Mouse (Mus musculus): Measurements from ENCODE around the gene Irf2. TPM values are rescaled to one million over a fixed set of nuclear protein-coding genes. Genes with fewer than 3 reads are reported as not detected.

Gene Irf2
- polyA plus RNA-seq, 1 experiment from 2014 or later: 9.6 TPM

DNA sequence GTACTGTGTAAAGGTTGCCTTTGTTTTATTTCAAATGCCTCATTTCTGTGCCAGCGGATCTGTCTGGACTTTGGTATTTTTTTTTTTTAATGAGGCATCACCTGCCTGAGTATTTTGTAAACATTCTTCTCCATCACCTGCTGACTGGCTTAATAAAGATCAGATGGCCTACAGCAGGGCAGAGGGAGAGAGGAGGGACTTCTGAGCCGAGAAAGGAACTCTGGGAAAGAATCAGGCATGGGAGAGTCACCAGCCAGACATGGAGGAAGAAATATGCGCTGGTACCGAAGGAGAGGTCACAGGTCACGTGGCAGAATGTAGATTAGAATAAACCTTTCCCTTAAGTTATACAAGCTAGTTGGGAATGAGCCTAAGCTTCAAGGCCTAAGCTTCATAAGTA, 143.2 kb downstream of the Irf2 start:
- no peaks in the 10 kb centered on the region for H3K9me3 ChIP-seq
- no peak overlapping the region for H3K27ac ChIP-seq (replicated peaks)
- no peak for ATAC-seq (replicated peaks)
- 61% methylated on average over 5 of the region's 5 CpGs for WGBS
- no peak overlapping the region for H3K4me3 ChIP-seq
- no peak overlapping the region for H3K9ac ChIP-seq (replicated peaks)
- no peaks in the 10 kb centered on the region for H3K36me3 ChIP-seq
- H3K4me2 ChIP-seq (replicated peaks): no peak overlapping the region
- H3K27me3 ChIP-seq: no peaks in the 10 kb centered on the region
- H3K4me1 ChIP-seq: no peaks in the 10 kb centered on the region

GRCm38 (mm10) chr8:46883232-46884000, 143.9 kb downstream of the Irf2 start:
- H3K36me3 ChIP-seq: no peaks in the 10 kb centered on the region
- H3K27ac ChIP-seq (replicated peaks): no peak overlapping the region
- H3K9ac ChIP-seq (replicated peaks): no peak overlapping the region
- no peak for ATAC-seq (replicated peaks)
- 89% methylated on average over 9 of the region's 9 CpGs for WGBS
- no peak overlapping the region for H3K4me3 ChIP-seq
- no peaks in the 10 kb centered on the region for H3K9me3 ChIP-seq
- no peaks in the 10 kb centered on the region for H3K4me1 ChIP-seq
- no peak overlapping the region for H3K4me2 ChIP-seq (replicated peaks)
- no peaks in the 10 kb centered on the region for H3K27me3 ChIP-seq

- H3K4me3 ChIP-seq: no peak overlapping the region
- no peak overlapping the region for H3K9ac ChIP-seq (replicated peaks)
- H3K27me3 ChIP-seq: no peaks in the 10 kb centered on the region
- no peak for ATAC-seq (replicated peaks)
- no peaks in the 10 kb centered on the region for H3K4me1 ChIP-seq
- no peak overlapping the region for H3K27ac ChIP-seq (replicated peaks)
- no peak overlapping the region for H3K4me2 ChIP-seq (replicated peaks)
- H3K36me3 ChIP-seq: no peaks in the 10 kb centered on the region
- WGBS: 95% methylated on average over 2 of the region's 2 CpGs
- H3K9me3 ChIP-seq: no peaks in the 10 kb centered on the region
Observed at GRCm38 (mm10) chr8:46885786-46886185, 146.3 kb downstream of the Irf2 start.

DNA sequence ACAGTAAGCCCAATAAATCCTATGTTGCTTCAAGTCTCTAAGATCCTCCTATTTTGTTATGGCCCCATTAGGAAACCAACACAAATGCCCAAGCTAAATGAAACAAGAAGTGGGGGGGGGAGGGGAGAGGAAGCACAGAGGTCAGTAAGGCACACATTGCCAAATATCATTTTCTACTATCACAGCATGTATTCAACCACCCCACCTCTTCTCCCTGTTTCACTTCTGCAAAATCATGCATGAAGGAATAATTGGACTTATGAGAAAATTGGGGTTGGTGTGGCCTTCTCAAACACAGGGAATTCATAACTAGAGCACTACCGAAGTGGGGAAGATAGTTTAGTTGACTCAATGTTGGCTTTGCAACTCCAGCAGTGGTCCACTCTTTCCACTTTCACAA, 146.7 kb downstream of the Irf2 start:
- Histone ChIP-seq H3K4me3 (no peak overlapping the region), H3K9ac (replicated peaks) (no peak overlapping the region), H3K4me1 (no peaks in the 10 kb centered on the region), H3K4me2 (replicated peaks) (no peak overlapping the region), H3K27ac (replicated peaks) (no peak overlapping the region), H3K9me3 (no peaks in the 10 kb centered on the region), H3K36me3 (no peaks in the 10 kb centered on the region), H3K27me3 (no peaks in the 10 kb centered on the region)
- ATAC-seq (replicated peaks): no peak
- WGBS: 100% methylated on average over 1 of the region's 1 CpGs

DNA sequence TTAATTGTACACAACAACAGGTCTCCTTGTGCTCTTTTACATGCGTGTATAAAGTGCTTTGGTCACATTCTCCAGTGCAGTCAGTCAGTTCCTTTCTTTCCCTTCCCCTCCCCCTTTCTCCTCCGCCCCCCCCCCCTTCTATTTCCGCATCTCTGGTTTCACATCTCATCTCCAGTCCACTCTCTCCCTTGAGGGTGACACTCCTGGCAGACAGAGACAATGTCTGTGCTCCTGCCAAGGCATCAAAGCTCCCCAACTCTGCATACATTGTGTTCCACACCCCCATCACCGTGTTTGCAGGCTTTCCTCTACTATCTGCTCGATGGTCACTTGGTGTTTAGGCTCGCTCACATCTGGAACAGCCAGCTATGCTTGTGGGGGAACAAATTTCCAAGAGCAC, 147.9 kb downstream of the Irf2 start:
- no peak for ATAC-seq (replicated peaks)
- H3K27ac ChIP-seq (replicated peaks): no peak overlapping the region
- 79% methylated on average over 6 of the region's 6 CpGs for WGBS

GRCm38 (mm10) chr8:46888575-46888974, 149.0 kb downstream of the Irf2 start:
- Histone ChIP-seq H3K36me3 (no peaks in the 10 kb centered on the region), H3K9me3 (no peaks in the 10 kb centered on the region), H3K9ac (replicated peaks) (no peak overlapping the region), H3K4me3 (no peak overlapping the region), H3K27me3 (no peaks in the 10 kb centered on the region), H3K4me2 (replicated peaks) (no peak overlapping the region), H3K4me1 (peaks cover 10% of the 10 kb centered on the region), H3K27ac (replicated peaks) (no peak overlapping the region)
- WGBS: 41% methylated on average over 4 of the region's 4 CpGs
- ATAC-seq (replicated peaks): peak; percentile 30; the same call in 1 of the 2 replicates

More for the DNA sequence above, 147.9 kb downstream of the Irf2 start:
- H3K36me3 ChIP-seq: no peaks in the 10 kb centered on the region
- H3K9ac ChIP-seq (replicated peaks): no peak overlapping the region
- no peaks in the 10 kb centered on the region for H3K9me3 ChIP-seq
- H3K4me1 ChIP-seq: peaks cover 2% of the 10 kb centered on the region; the same call in 1 of the 2 replicates
- no peak overlapping the region for H3K4me2 ChIP-seq (replicated peaks)
- no peaks in the 10 kb centered on the region for H3K27me3 ChIP-seq
- no peak overlapping the region for H3K4me3 ChIP-seq

GRCm38 (mm10) chr8:46890241-46890640, 150.7 kb downstream of the Irf2 start:
- 92% methylated on average over 4 of the region's 4 CpGs for WGBS

DNA sequence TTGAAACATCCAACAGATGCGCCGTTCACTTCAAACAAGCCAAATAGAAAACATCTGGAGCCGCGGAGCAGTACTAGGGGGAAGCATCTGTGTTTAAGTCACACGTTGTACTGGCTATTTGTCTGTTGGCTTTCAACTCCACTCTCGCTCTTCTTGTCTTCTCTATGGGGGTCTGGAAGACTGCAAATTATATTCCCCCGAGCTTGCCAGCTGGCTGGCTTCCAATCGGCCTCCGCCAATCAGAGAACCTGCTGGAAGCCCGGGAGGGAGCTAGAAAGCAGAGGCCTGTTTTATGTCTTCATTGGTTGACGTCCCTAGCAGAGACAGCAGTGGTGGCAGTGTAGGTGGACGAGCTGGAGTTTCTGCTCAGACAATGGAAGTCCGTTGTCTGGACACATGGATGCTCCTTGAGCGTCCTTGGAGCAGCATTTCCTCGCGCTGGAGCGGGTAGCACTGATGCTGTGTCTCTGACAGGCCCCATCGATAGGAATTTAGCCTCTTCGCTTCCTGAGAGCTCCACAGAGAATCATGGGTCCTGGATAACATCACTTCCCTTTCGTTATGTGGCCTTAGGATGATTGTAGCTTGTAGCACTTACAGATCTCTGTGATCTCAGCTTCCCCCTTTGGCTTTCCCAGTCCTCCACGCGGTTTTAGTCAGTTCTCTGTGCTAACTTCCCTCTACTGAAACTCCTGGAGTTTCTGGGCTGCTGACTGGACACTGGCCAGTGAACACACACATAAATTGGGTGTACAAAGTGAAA, 153.2 kb downstream of the Irf2 start:
- 54% methylated on average over 22 of the region's 22 CpGs for WGBS
- peak; percentile 81 for ATAC-seq (replicated peaks)

More at GRCm38 (mm10) chr8:46890241-46890640, 150.7 kb downstream of the Irf2 start:
- Histone ChIP-seq H3K36me3 (no peaks in the 10 kb centered on the region), H3K9ac (replicated peaks) (no peak overlapping the region), H3K4me1 (peaks cover 10% of the 10 kb centered on the region), H3K9me3 (no peaks in the 10 kb centered on the region), H3K4me2 (replicated peaks) (no peak overlapping the region), H3K4me3 (no peak overlapping the region), H3K27ac (replicated peaks) (no peak overlapping the region), H3K27me3 (no peaks in the 10 kb centered on the region)
- no peak for ATAC-seq (replicated peaks)

DNA sequence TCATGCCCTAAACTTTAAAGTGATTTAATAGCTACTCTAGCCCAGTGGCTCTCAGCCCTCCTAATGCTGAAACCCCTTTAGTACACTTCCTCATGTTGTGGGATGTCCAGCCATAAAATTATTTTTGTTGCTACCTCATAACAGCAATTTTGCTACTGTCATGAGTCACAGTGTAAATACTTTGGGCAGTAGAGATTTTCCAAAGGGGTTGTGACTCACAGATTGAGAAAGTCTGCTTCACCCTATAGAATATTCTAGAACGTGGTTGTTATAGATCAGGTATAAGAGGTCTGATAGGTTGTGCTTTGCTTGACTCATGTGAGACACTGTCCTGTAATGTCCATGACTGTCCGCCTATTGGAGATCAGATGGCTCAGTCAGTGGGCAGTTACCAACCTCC, 154.9 kb downstream of the Irf2 start:
- Histone ChIP-seq H3K4me1 (peaks cover 10% of the 10 kb centered on the region), H3K4me3 (no peak overlapping the region), H3K27me3 (no peaks in the 10 kb centered on the region), H3K36me3 (no peaks in the 10 kb centered on the region), H3K9me3 (no peaks in the 10 kb centered on the region), H3K27ac (replicated peaks) (no peak overlapping the region), H3K9ac (replicated peaks) (no peak overlapping the region), H3K4me2 (replicated peaks) (no peak overlapping the region)
- no peak for ATAC-seq (replicated peaks)
- 92% methylated on average over 2 of the region's 2 CpGs for WGBS

More for the DNA sequence above, 153.2 kb downstream of the Irf2 start:
- no peaks in the 10 kb centered on the region for H3K27me3 ChIP-seq
- peaks cover 10% of the 10 kb centered on the region for H3K4me1 ChIP-seq
- no peak overlapping the region for H3K4me2 ChIP-seq (replicated peaks)
- H3K27ac ChIP-seq (replicated peaks): peak overlapping the region; percentile 39; the same call in 1 of the 2 replicates
- H3K36me3 ChIP-seq: no peaks in the 10 kb centered on the region
- H3K4me3 ChIP-seq: no peak overlapping the region
- H3K9me3 ChIP-seq: no peaks in the 10 kb centered on the region
- H3K9ac ChIP-seq (replicated peaks): no peak overlapping the region

DNA sequence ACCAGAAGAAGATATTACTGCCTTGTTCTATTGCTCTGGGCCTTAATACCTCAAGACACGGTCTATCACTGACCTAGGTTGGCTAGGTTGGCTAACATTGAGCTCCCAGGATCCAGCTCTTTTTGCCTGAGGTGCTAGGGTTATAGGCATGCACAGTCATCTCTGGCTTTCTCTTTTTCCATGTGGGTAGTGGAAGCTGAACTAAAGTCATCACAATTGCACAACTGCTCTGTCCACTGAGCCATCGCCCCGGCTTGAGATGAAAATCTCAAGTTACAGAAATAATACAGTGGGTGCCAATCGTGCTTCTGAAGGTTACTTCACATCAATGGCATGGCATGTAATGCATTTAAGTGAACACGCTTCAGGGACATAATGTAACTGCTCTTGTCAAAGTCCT, 156.5 kb downstream of the Irf2 start:
- ATAC-seq (replicated peaks): no peak
- no peak overlapping the region for H3K4me3 ChIP-seq

DNA sequence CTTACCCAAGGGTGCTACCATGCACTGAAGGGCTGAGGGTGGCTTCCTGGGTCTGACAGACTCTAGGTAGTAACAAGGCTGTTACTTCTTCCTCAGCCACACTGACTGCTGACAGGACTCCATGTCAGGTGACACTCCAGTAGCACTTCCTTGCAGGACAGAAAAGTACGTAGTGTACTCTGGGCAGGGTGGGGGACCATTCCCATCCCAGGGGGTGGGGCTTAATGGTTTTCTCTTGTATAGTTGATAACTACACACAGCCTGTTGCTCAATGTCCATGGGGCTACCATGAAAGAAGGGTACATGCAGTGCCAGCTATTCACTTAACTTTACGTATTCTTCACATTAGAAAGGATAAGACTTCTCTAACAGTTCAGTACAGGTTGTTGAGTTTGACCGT, 157.2 kb downstream of the Irf2 start:
- no peak for ATAC-seq (replicated peaks)
- H3K4me1 ChIP-seq: peaks cover 10% of the 10 kb centered on the region
- no peaks in the 10 kb centered on the region for H3K27me3 ChIP-seq
- no peak overlapping the region for H3K4me2 ChIP-seq (replicated peaks)
- H3K9me3 ChIP-seq: no peaks in the 10 kb centered on the region
- H3K27ac ChIP-seq (replicated peaks): no peak overlapping the region
- no peak overlapping the region for H3K4me3 ChIP-seq
- 95% methylated on average over 3 of the region's 3 CpGs for WGBS
- H3K9ac ChIP-seq (replicated peaks): no peak overlapping the region
- H3K36me3 ChIP-seq: no peaks in the 10 kb centered on the region

More for the DNA sequence above, 156.5 kb downstream of the Irf2 start:
- Histone ChIP-seq H3K4me2 (replicated peaks) (no peak overlapping the region), H3K4me1 (peaks cover 10% of the 10 kb centered on the region), H3K36me3 (no peaks in the 10 kb centered on the region), H3K27ac (replicated peaks) (no peak overlapping the region), H3K27me3 (no peaks in the 10 kb centered on the region), H3K9me3 (no peaks in the 10 kb centered on the region), H3K9ac (replicated peaks) (no peak overlapping the region)
- WGBS: 93% methylated on average over 5 of the region's 5 CpGs

Data from forebrain, embryonic 15.5 days (tissue).